Mouse (Mus musculus) embryo, embryonic 9.5 days (tissue): ENCODE measurements around the gene Fbxl17.

ENCODE experiments used
- DNase-seq: peaks from one replicate; pipeline ENCODE4 v3.0.0-alpha.2; 2017; ENCODE audit errors: extremely low spot score

Gene Fbxl17

DNA sequence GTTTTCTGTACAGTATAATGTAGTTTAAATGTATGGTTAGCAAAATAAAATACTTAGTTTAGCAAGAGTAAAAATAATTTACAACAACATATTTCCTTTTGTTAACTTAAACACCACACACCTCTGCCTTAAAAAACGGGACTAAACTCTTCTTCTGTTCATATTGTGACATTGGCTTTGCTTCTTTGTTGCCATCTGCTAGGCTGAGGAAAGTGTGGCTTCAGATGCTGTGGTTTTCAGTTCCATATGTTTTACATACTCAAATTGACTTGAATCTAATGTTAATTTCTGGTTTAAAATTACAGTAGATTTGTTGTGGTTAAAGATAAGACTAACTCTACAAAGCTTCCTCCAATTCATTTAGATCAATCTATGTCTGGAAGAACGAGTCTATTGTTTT lies 218.8 kb downstream of the Fbxl17 start:
- DNase-seq = no peak

GRCm38 (mm10) chr17:63279144-63279543 lies 220.7 kb downstream of the Fbxl17 start:
- DNase-seq = no peak

GRCm38 (mm10) chr17:63273353-63273752 lies 226.5 kb downstream of the Fbxl17 start:
- DNase-seq = no peak

DNA sequence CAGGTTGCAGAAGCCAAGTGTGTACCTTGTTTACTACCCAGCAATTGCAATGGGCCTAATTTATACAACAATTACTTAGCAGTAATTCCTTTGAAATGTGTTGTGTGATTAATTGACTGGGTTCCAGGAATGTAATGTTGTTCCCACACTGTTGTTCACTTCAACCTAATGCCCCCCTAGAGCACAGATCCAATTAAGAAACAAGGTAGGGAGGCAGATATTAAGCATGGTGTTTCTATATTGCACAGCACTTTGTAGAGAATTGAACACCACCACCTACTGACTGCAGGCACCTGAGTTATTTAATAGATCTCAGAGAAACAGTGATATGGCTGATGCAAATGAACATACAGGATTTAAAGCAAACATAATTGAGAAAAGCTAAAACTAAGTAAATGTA lies 226.9 kb downstream of the Fbxl17 start:
- no peak for DNase-seq

DNA sequence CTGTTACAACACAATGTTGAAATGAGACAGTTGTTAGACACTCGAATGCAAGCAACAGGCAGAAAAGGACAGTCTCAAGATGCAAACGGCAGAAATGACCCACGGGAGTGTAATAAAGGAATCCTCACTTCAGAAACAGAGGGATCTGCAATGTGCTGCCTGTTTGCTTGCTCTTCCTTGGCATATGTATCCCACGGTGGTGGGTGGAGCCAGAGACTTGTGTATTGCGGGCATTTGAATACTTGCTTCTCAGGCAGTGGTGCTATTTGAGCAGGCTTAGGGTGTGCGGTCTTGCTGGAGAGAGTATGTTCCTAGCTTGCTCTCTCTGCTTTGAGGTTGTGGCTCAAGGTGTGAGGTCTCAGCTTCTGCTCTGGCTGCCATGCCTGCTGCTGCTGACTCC lies 228.8 kb downstream of the Fbxl17 start:
- no peak for DNase-seq

- no peak for DNase-seq
These were observed 229.3 kb downstream of the Fbxl17 start for GRCm38 (mm10) chr17:63270513-63270912.

DNA sequence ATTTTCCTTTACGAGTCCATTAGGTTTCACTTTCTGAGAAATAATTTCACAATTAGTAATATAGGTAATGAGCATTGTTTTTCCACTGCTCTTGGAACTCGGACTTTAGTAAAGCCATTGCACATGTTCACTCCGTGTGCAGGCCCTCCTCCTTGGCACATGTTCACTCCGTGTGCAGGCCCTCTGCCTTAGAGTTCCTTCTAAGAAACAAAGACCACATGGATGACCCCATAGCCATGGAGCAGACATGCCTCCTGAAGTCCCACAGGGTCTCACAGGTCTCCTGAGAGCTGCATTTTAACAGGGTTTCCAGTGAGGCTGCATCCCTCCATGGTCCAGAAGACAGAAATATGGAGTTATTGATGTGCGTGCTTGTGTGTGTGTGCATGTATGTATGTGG lies 237.1 kb downstream of the Fbxl17 start:
- DNase-seq = no peak

GRCm38 (mm10) chr17:63261508-63262141 lies 238.2 kb downstream of the Fbxl17 start:
- DNase-seq = no peak

- no peak for DNase-seq
These were observed 240.7 kb downstream of the Fbxl17 start for GRCm38 (mm10) chr17:63259091-63259490.

DNA sequence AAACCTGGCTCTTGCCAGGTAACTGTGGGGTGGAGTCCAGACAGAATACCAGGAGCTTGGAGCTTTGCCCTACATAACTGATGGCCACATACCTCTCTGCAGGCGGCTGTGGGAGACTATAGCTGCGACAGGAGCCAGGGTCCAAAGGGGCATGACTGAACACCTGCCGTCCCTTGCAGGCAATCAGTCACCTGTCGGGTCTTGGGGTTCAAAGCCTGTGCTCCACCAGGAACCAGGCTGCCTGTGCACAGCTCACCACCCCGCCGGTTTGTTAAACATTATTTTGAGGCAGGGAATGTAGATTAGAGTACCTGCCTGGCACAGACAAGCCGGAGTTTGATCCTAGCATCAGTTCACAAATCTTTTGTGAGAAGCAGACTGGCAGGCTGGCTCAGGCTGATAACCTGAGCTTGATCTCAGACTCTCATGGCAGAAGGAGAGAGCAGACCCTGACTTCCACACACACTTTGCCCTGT lies 253.6 kb downstream of the Fbxl17 start:
- DNase-seq = no peak

- no peak for DNase-seq
These were observed 254.3 kb downstream of the Fbxl17 start for GRCm38 (mm10) chr17:63245472-63245871.

DNA sequence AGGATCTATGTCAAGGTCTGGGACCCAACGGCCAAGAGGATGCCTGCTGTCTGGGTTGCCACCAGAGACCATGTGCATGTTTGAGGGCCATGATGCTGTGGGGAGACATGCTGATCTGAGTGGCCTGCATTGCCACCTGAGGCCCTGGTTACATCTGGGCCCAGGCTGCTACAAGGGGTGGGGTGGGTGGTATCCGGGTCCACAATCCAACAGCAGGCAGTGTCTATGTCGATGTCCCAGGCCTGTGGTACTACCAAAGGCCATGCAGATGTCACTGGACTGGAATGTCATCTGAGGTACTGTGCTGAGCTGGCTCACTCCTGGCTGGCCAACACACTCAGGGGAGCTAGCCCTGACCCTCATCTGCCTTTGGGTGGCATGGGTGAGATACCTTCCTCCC lies 257.1 kb downstream of the Fbxl17 start:
- no peak for DNase-seq

- DNase-seq = no peak
These were observed 259.1 kb downstream of the Fbxl17 start for GRCm38 (mm10) chr17:63240731-63241106.

DNA sequence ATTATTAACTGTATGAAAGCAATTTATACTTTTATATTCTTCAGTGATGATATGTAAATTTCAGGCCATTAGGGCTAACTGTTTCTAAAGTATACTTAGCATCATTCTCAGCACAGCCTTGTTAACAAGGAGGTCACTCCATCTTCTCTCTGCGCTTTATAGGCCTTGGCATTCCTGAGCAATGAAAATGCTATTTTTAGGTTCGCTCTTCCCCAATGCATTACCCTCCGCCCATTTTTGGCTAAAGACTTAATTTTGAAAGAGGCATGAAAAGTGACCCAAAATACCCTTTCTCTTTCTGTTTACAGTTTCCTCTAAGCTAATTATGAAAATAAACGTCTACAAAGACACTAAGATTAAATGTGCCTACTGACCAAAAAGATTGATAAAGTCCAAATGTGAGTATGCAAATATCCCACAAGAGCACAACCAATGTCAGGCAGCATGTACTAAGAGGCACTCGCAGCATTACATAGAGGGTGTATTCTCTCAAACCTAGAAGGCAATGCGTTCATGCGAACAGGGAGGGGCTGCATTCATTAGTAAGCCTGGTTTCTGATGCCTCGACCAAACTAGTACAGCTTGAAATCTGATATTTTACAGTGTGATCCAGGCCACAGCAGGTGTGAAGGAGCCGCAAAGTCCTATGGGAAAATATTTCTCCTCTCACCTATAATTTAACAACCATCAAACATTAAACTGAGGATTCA lies 259.6 kb downstream of the Fbxl17 start:
- DNase-seq = no peak

- no peak for DNase-seq
These were observed 263.0 kb downstream of the Fbxl17 start for GRCm38 (mm10) chr17:63236846-63237245.

GRCm38 (mm10) chr17:63236221-63236620 lies 263.6 kb downstream of the Fbxl17 start:
- no peak for DNase-seq

DNA sequence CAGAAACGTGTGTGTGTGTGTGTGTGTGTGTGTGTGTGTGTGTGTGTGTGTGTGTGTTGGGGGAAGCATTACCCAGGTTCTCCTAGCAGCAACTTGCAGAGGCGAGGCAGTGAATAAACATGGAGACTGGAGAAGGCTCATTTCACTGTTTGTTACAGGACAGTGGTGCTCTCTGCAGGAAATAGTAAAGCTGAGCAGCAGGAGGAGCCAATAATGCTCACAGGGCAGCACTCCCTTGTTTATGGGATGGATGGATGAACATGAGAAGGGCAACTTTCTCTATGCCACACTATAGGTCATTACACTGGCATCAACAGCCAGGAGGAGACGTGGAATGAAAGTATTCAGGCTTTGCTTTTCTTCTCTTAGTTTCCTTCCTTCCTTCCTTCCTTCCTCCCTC lies 264.0 kb downstream of the Fbxl17 start:
- DNase-seq = no peak

GRCm38 (mm10) chr17:63229111-63229510 lies 270.7 kb downstream of the Fbxl17 start:
- no peak for DNase-seq

DNA sequence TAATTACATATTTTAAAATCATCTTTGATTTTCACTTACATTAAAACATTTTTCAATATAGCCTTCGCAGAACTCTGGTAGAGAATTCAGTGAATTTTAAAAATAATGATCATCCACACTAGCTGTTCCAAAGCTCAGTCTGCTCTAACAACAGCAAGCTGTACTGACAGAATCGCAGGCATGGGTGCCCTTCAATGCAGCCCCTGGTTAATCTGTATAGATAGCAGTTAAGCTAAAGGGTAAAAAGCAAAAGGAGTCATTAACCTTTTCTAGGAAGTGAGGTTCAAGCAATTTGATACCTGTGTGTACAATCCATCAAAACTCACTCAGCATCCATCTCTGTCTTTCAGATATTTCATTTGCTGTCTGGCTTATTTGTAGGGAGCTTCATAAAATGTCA lies 273.4 kb downstream of the Fbxl17 start:
- DNase-seq = no peak

GRCm38 (mm10) chr17:63225959-63226358 lies 273.9 kb downstream of the Fbxl17 start:
- DNase-seq = no peak

DNA sequence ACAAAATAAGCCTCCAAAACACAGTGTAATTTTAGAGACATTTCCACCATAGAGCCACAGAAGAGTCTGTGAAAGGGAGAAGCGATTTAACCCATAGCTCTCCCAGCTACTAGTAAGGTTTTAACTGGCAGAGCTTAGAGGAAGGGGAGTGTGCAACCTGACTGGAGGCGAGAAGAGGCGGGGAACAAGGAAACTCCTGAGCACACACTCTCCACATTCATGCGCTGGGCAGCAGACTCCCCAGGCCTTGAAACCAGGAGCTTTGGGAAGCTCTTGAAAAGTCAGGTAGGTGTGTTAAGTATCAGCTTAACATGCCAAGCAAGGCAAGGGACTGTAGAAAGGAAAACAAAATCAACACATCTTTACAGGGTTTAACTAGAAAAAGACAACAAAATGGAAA lies 276.1 kb downstream of the Fbxl17 start:
- no peak for DNase-seq

DNA sequence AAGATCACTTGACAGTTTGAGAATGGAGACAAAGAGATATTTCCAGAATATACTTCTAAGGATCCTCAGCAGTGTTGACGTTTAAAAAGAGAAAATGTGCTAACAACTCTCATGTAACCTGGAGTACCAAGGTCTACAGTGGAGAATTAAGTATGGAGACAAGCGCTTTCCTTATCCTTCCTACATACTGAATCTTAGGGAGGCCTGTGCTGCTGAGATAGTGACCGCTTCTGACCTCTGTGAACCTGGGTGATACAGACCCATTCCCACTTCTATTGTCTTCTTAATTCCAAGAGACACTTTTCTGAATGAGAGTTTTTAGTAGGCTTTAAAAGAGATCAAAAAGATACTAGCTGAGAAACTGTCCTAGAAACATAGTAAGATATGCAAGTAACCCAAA lies 278.2 kb downstream of the Fbxl17 start:
- DNase-seq = no peak

GRCm38 (mm10) chr17:63220821-63221220 lies 279.0 kb downstream of the Fbxl17 start:
- DNase-seq = peak; percentile 61

GRCm38 (mm10) chr17:63217016-63217415 lies 282.8 kb downstream of the Fbxl17 start:
- no peak for DNase-seq
